Mouse (Mus musculus) G1E (cell line): ENCODE results near the gene Phykpl. TPM values are rescaled to one million over a fixed set of nuclear protein-coding genes. Genes with fewer than 3 reads are reported as not detected.
A peak's percentile ranks its signal among the peaks of the same experiment; 100 is the strongest.

ENCODE experiments used
- ATAC-seq: 2 replicates; pipeline ENCODE4 v1.8.0; 2016; ENCODE audit warnings: mild to moderate bottlenecking; ENCODE audit not compliant: insufficient number of reproducible peaks, poor library complexity, low FRiP score, severe bottlenecking; ENCODE audit errors: extremely low read depth
- DNase-seq: peaks from one replicate; pipeline ENCODE4 v3.0.0; 2012; ENCODE audit warnings: low spot score
- H3K27me3 ChIP-seq: 2 replicates; pipeline ENCODE4 v1.6.1; 2012; ENCODE audit warnings: mild to moderate bottlenecking, low read length, inconsistent platforms; ENCODE audit not compliant: insufficient read depth
- H3K36me3 ChIP-seq: replicated peaks from 2 replicates; pipeline ENCODE3; 2012; ENCODE audit warnings: mild to moderate bottlenecking, inconsistent platforms
- H3K4me1 ChIP-seq: 2 replicates; pipeline ENCODE4 v1.6.1; 2012; ENCODE audit warnings: low read depth, low read length, inconsistent platforms, mixed read lengths; ENCODE audit not compliant: insufficient read depth
- H3K4me3 ChIP-seq: 2 replicates; pipeline ENCODE4 v1.5.1; 2012; ENCODE audit warnings: low read depth, mild to moderate bottlenecking, inconsistent platforms, low read length, moderate library complexity, mixed read lengths
- H3K9me3 ChIP-seq: replicated peaks from 2 replicates; pipeline ENCODE4 v1.6.1; 2012; ENCODE audit warnings: inconsistent platforms
- CTCF ChIP-seq: IDR thresholded peaks from 2 replicates; pipeline ENCODE4 v1.5.1; 2012; ENCODE audit warnings: low read depth, low read length, inconsistent platforms, mixed read lengths
- GATA1 ChIP-seq: IDR thresholded peaks from 2 replicates; pipeline ENCODE4 v1.6.1; 2012; ENCODE audit warnings: borderline replicate concordance, low read length, inconsistent platforms, mixed read lengths
- GATA2 ChIP-seq: IDR thresholded peaks from 2 replicates; pipeline ENCODE4 v1.6.1; 2012; ENCODE audit warnings: low read depth, low read length, inconsistent platforms, borderline replicate concordance
- POLR2AphosphoS5 ChIP-seq: IDR thresholded peaks from 2 replicates; pipeline ENCODE4 v1.6.1; 2012; ENCODE audit warnings: low read depth, low read length, inconsistent platforms; ENCODE audit not compliant: insufficient replicate concordance
- TAL1 ChIP-seq: conservative IDR thresholded peaks from 2 replicates; pipeline ENCODE4 v1.6.1; 2012; ENCODE audit warnings: low read depth, low read length, inconsistent platforms, mixed read lengths
- polyA plus RNA-seq: library from polyadenylated mRNA; stranded (reverse); fragments of >175 nt; gene quantifications from 2 replicates; pipeline ENCODE4 v1.2.3, GENCODE M21; 2012
- total RNA-seq, 2 experiments: library from RNA; stranded (forward) in 1 of 2; stranded (reverse) in 1 of 2; fragments of 200-1000 nt in 1 of 2; fragments of >200 nt in 1 of 2; fragmentation: Nextera tagmentation in 1 of 2; gene quantifications; 2 replicates each; pipeline ENCODE4 v1.2.3; 2014 to 2017

Phykpl gene
- total and polyA plus RNA-seq, 3 experiments: 11.0 to 52.0 (median 49.3) TPM

- no peaks in the 10 kb centered on the region for H3K36me3 ChIP-seq
- ATAC-seq (no peak), DNase-seq (no peak)
- peak overlapping the region; percentile 59; the same call in 1 of the 2 replicates for H3K4me3 ChIP-seq
- TF ChIP-seq GATA2: no peak
- TF ChIP-seq GATA1: no peak
- no peak for TF ChIP-seq POLR2AphosphoS5
- TF ChIP-seq TAL1: no peak
- TF ChIP-seq CTCF: no peak
- peaks cover 9% of the 10 kb centered on the region for H3K9me3 ChIP-seq
- H3K4me1 ChIP-seq: peaks cover 16% of the 10 kb centered on the region
- H3K27me3 ChIP-seq: peaks cover 81% of the 10 kb centered on the region
These were observed 65.7 kb downstream of the Phykpl start for GRCm38 (mm10) chr11:51650261-51650660.

GRCm38 (mm10) chr11:51650691-51651515 lies 66.3 kb downstream of the Phykpl start, which contains the start of the genes N4bp3 and D930048N14Rik:
Gene N4bp3, minus strand, starts transcription at chr11:51650842.
Gene D930048N14Rik, plus strand, starts transcription at chr11:51650954.
- no peak for ATAC-seq
- Histone ChIP-seq H3K9me3 (peaks cover 9% of the 10 kb centered on the region), H3K4me3 (peak within 1 kb of the TSS; percentile 59; the same call in 1 of the 2 replicates), H3K27me3 (peaks cover 75% of the 10 kb centered on the region), H3K4me1 (peaks cover 16% of the 10 kb centered on the region), H3K36me3 (no peaks in the 10 kb centered on the region)
- DNase-seq: no peak
- no peak for TF ChIP-seq GATA2
- no peak for TF ChIP-seq TAL1
- TF ChIP-seq POLR2AphosphoS5: no peak
- TF ChIP-seq CTCF: no peak
- no peak for TF ChIP-seq GATA1

GRCm38 (mm10) chr11:51652889-51653418 lies 68.4 kb downstream of the Phykpl start:
- Histone ChIP-seq H3K27me3 (peaks cover 79% of the 10 kb centered on the region), H3K9me3 (peaks cover 9% of the 10 kb centered on the region), H3K4me3 (no peak overlapping the region), H3K36me3 (no peaks in the 10 kb centered on the region), H3K4me1 (peaks cover 12% of the 10 kb centered on the region)
- TF ChIP-seq CTCF (no peak), GATA2 (no peak), POLR2AphosphoS5 (no peak), TAL1 (no peak), GATA1 (no peak)
- DNase-seq: no peak
- no peak for ATAC-seq

- Histone ChIP-seq H3K9me3 (peaks cover 9% of the 10 kb centered on the region), H3K27me3 (peaks cover 81% of the 10 kb centered on the region), H3K36me3 (no peaks in the 10 kb centered on the region), H3K4me3 (no peak overlapping the region; the same call in 1 of the 2 replicates), H3K4me1 (peaks cover 12% of the 10 kb centered on the region)
- ATAC-seq (no peak), DNase-seq (no peak)
- TF ChIP-seq CTCF (no peak), GATA2 (no peak), GATA1 (no peak), POLR2AphosphoS5 (no peak), TAL1 (no peak)
These were observed 69.2 kb downstream of the Phykpl start for GRCm38 (mm10) chr11:51653736-51654135.

Other genes starting within 250 kb of the Phykpl start
- 504 and 536 TPM in 2 replicates for gene Hnrnpab, start 22.1 kb downstream of the Phykpl start, total RNA-seq (2014; fragmentation: Nextera tagmentation)
- gene Hnrnpab, start 22.1 kb downstream of the Phykpl start, total RNA-seq (2017): 669 and 683 TPM in 2 replicates
- 1,141 and 1,394 TPM in 2 replicates for gene Hnrnpab, start 22.1 kb downstream of the Phykpl start, polyA plus RNA-seq
- gene Nhp2, start 35.0 kb downstream of the Phykpl start, total RNA-seq (2014; fragmentation: Nextera tagmentation): 73.2 and 91.1 TPM in 2 replicates
- gene Nhp2, start 35.0 kb downstream of the Phykpl start, total RNA-seq (2017): 136 and 139 TPM in 2 replicates
- gene Nhp2, start 35.0 kb downstream of the Phykpl start, polyA plus RNA-seq: 202 and 235 TPM in 2 replicates
- 27.6 and 35.8 TPM in 2 replicates for gene Rmnd5b, start 51.1 kb downstream of the Phykpl start, total RNA-seq (2014; fragmentation: Nextera tagmentation)
- gene Rmnd5b, start 51.1 kb downstream of the Phykpl start, total RNA-seq (2017): 26.8 and 28.0 TPM in 2 replicates
- 15.7 and 18.4 TPM in 2 replicates for gene Rmnd5b, start 51.1 kb downstream of the Phykpl start, polyA plus RNA-seq
- not detected in 2 replicates for gene N4bp3, start 66.1 kb downstream of the Phykpl start, total RNA-seq (2014; fragmentation: Nextera tagmentation)
- gene N4bp3, start 66.1 kb downstream of the Phykpl start, total RNA-seq (2017): 0.05 and 0.35 TPM in 2 replicates
- gene N4bp3, start 66.1 kb downstream of the Phykpl start, polyA plus RNA-seq: 0.08 and 0.13 TPM in 2 replicates
- gene D930048N14Rik, start 66.2 kb downstream of the Phykpl start, total RNA-seq (2014; fragmentation: Nextera tagmentation): not detected in 2 replicates
- gene D930048N14Rik, start 66.2 kb downstream of the Phykpl start, total RNA-seq (2017): 0.05 and 0.06 TPM in 2 replicates
- not detected in 2 replicates for gene D930048N14Rik, start 66.2 kb downstream of the Phykpl start, polyA plus RNA-seq
- 16.8 and 19.5 TPM in 2 replicates for gene 0610009B22Rik, start 104.1 kb downstream of the Phykpl start, total RNA-seq (2014; fragmentation: Nextera tagmentation)
- gene 0610009B22Rik, start 104.1 kb downstream of the Phykpl start, total RNA-seq (2017): 39.6 and 41.1 TPM in 2 replicates
- 2.4 and 2.8 TPM in 2 replicates for gene 0610009B22Rik, start 104.1 kb downstream of the Phykpl start, polyA plus RNA-seq
- gene Sec24a, start 178.9 kb downstream of the Phykpl start, total RNA-seq (2014; fragmentation: Nextera tagmentation): 35.7 and 40.9 TPM in 2 replicates
- gene Sec24a, start 178.9 kb downstream of the Phykpl start, total RNA-seq (2017): 7.7 and 8.2 TPM in 2 replicates
- gene Sec24a, start 178.9 kb downstream of the Phykpl start, polyA plus RNA-seq: 22.4 and 24.7 TPM in 2 replicates
- 103 and 125 TPM in 2 replicates for gene Sar1b, start 178.9 kb downstream of the Phykpl start, total RNA-seq (2014; fragmentation: Nextera tagmentation)
- 58.7 and 59.2 TPM in 2 replicates for gene Sar1b, start 178.9 kb downstream of the Phykpl start, total RNA-seq (2017)
- 2.9 and 4.0 TPM in 2 replicates for gene Sar1b, start 178.9 kb downstream of the Phykpl start, polyA plus RNA-seq